Mouse (Mus musculus) adrenal gland, postnatal 10 days (tissue): ENCODE measurements at regions not wholly inside any gene's neighbourhood (a gene's known extent, or its start where the extent isn't known, plus 50 kb on each side); places are given as distances from the start of the nearest gene placed in this dataset.

ENCODE experiments used
- DNase-seq: peaks from one replicate; pipeline ENCODE4 v3.0.0; 2021; ENCODE audit warnings: mixed read lengths

DNA sequence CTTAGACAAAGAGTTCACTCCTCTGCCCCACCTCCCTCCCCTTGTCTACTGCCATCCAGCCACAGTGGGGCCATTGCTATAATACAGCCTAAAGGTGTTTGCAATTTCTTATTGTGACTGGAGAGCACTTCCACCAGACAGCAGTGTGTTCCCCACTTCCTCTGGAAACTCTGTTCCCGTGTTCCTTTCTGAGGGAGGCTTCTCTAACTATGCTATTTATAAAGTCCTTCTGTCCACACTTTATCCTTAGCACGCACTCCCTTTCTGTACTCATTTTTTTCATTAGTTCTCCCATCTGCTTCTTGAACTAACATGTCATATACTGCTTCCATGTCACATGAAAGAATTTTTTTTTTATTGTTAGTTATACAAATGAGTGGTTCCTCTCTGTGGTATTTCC lies 52.0 kb upstream of the 4930432M17Rik start:
- DNase-seq: no peak

DNA sequence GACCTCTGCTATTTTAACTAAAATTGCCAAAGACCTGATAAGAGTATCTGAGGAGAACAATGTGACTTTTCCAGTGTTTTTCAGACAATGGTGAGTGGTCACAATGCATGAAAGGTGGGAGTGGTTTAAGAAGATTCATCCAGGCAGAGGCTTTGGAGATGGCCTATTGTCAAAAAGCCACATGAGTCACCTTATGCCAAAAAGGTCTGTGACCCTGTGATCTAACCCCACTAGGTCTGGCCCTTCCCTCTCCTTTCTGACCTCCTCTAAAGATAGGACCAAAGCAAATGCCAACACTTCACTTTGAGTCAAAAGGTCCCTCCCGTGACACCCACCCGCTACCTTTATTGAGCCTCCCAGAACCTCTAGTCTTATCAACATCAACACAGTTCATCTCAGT lies 52.4 kb upstream of the 4930432M17Rik start:
- no peak for DNase-seq

DNA sequence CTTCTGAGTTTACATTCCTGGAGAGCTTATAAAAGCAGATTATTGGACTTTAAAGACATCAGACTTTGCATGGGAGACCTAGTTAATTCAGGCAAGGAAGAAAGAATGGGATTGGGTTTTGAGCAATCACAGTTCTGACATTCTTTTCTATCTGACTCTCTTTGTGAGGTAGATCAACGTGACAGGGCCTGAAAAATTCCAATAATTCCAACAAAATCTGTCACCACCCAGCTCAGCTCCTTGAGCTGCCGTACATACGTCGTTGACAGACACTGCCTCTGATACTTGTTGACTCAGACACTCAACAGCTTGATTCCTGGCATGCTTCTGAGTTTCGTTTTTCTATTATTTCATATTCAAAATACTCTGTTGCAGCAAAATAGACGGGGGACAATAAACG lies 53.2 kb upstream of the 4930432M17Rik start:
- DNase-seq: no peak

- no peak for DNase-seq
These were observed 54.5 kb upstream of the 4930432M17Rik start for GRCm38 (mm10) chr3:121616075-121616474.

DNA sequence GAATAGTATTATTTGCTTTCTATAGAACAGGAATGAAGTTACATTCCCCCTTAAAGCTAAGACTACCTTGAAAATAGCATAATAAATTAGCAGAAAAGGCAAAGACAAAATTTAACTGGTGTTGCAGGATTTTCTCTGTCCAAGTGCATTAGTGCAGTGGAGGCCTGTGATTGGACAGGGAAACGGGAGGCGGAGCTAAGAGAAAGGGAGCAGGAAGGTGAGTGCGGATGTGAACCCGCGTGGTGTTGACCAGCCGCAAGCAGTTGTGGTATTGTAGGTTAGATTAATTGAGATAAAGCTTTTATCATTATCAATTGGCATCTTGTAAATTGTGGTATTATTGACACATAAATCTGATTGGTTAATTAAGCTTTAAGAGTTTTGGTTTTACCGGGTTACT lies 55.8 kb upstream of the 4930432M17Rik start:
- DNase-seq: no peak

DNA sequence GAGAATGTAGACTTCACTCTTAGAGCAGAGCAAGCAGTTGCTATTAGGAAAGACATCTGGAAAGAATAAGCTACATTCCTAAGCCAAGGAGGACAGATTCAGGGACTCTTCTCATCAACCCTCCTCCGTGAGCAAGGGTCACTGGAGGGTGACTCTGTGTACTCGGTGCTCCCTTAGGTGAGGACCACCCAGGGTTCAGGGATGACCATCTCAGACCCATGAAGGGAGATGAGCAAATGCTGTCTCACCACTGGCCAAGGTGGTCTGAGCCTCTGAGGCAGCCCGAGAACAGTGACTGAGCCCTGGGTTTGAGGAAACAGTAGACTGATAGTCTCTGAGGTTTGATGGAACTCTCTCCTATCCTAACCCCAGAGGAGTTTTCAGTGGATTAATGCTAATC lies 57.3 kb upstream of the 4930432M17Rik start:
- DNase-seq: no peak

- DNase-seq: no peak
These were observed 60.7 kb upstream of the 4930432M17Rik start for GRCm38 (mm10) chr3:121609845-121610244.

DNA sequence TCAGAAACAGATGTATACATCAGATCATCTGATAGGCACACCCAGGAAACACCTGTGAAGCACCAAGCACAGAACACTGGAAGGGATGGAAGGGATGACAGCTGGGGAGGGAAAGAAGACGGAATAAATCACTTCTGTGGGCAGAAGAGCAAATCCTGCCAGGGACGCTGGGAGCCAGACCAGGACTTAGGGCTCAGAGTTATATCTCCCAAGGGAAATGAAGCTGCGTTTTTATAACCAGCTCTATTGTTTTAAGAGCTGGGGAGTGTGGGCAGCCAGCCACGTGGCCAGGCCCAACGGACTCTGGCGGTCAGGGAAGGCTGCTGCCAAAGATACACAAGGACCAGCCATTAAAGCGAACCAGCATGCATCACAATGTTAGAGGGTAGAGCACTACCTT lies 61.5 kb upstream of the 4930432M17Rik start:
- DNase-seq: peak; percentile 19

- DNase-seq: no peak
These were observed 65.8 kb upstream of the 4930432M17Rik start for GRCm38 (mm10) chr3:121604737-121605136.

DNA sequence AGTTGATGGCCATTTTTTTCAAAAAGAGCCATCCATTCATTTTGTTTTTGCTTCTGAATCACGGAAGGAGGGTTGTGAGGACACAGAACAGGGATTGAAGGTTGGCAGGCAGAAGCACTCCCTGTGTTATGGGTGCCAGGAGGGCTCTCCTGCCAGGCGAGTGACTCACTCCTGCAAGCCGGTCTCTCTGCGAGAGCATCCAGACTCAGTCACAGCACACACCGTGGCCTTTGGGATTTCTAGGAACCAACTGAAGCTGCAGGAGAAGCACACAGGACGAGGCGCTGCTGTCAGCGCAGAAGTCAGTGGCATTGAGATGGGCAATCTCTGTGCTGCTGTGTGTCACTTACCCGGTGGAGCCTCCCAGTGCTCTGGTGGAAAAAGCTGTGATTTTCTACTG lies 66.5 kb upstream of the 4930432M17Rik start:
- DNase-seq: peak; percentile 56

DNA sequence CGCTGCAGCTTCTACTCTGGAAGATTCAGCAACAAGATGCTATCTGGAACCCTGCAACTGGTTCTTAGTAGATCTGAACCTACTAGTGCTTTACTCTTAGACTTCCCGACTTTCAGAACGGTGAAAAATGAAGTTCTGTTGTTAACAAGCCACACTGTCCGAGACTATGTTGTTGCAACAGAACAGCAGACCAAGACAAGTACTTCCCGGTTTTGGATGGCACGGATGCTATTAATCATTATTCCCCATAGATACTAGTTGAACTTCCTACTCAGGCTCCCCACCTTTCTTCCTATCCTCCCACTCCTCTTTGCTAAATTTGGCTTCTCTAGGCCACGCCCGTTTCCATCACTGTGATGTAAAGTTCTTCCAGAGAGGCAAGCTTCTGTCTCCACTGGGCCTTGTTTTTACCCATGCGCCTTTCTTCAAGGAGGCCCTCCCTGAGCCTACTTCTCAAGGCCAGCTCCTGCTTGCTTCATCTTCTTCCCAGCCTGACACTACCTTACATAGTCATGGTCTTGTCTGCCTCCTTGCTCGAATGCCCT lies 67.7 kb upstream of the 4930432M17Rik start:
- no peak for DNase-seq

- DNase-seq: peak; percentile 39
These were observed 68.4 kb upstream of the 4930432M17Rik start for GRCm38 (mm10) chr3:121602082-121602561.

GRCm38 (mm10) chr3:121600841-121601240 lies 68.6 kb upstream of the Slc44a3 start:
- no peak for DNase-seq

DNA sequence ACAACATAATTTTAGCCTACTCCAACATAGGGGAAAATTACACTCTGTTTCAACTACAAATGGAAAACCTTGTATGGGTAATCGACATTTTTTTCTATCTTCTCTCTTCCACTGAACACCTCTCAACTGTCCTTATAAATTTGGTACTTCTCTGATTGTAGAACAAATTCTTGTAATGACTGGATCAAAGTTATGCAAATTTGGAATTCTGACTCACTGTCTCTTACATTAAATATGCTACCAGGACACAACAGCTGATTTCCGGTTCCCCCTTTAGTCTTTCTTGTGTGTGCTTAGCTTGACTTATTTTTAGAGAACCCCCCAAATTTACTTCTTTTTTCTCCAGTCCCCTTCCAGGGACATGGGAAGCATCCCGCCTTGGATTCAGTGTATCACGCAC lies 68.2 kb upstream of the Slc44a3 start:
- no peak for DNase-seq

DNA sequence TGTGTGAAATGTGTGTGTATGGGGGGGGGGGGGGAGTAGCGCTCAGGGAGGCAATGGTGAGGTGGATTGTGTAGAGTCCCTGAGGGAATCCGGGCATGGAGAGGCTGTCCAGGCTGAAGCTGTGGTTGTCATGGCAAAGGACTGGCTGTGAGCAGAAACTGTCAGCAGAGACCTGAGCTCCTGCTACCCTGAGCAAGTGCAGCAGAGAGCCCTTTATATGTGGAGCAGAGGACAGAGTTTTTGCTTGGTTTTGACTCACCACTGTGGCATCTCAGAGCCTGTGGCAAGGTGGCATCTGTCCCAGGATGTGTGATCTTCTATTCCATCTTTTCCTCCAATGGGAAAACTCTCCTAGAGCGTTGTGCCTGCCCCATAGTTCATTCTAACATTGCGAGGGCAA lies 65.8 kb upstream of the Slc44a3 start:
- no peak for DNase-seq

DNA sequence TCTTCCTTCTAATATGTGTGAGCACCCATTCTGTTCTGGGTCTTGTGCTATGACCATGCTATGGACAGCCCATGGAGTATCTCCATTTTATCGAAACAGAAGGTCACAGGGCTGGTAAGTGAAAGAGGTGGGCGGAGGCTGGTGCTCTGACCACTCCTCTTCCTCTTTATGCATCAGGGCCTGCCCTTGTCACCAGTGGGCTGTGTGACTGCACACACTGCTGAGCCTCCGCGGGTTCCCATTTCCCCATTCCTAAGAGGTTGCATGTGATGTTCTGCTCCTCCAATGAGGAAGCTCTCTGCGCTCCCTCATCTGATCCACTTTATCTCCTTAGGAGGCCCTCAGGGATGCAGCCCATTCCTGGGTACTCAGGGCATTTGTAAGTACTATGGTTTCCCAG lies 65.0 kb upstream of the Slc44a3 start:
- DNase-seq: no peak

- DNase-seq: no peak
These were observed 62.4 kb upstream of the Slc44a3 start for GRCm38 (mm10) chr3:121594580-121594979.

DNA sequence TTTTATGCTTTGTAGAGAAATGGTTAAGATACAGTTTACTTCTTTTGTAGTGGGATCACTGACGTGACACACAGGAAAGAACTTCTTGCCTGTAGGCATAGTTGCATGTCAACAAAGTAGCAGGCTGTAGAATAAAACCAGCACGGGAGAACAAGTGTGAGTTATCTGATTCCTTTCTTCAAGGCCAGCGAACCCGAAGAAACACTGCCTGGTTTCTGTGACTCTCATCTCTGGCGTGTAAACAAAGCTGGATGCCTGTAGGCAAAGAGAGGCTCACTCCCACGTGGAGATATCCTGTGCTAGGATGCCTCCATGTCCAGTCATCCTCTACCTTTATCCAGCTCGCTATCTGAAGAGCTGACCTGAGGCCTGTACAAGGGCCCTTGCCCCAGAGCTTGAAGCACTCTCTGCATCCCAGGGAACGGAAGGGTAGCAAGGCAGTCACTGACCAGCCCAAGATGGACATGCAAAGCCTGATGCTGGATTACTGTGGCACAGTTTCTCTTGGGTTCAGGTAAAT lies 61.5 kb upstream of the Slc44a3 start:
- no peak for DNase-seq

DNA sequence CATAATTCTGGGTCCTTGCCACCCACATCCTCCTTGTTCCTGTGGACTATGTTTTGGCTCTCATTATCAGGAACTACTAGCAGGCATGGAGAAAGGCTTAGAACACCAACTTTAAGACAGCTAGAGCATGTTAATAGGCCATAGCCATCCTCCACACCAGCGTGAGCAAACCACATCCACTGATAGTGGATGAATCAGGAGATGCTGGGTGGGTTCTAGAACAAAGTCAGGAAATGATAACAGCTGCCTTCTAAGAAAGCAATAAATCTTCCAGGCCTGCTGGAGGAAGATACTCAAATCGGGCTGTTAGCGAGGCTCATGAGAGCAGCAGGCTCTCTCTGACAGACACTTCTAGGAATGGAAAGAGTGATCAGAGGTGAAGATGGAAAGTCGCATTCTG lies 60.9 kb upstream of the Slc44a3 start:
- DNase-seq: no peak

- no peak for DNase-seq
These were observed 57.3 kb upstream of the Slc44a3 start for GRCm38 (mm10) chr3:121589494-121589885.

GRCm38 (mm10) chr3:121588737-121589493 lies 56.7 kb upstream of the Slc44a3 start:
- DNase-seq: peak; percentile 21

DNA sequence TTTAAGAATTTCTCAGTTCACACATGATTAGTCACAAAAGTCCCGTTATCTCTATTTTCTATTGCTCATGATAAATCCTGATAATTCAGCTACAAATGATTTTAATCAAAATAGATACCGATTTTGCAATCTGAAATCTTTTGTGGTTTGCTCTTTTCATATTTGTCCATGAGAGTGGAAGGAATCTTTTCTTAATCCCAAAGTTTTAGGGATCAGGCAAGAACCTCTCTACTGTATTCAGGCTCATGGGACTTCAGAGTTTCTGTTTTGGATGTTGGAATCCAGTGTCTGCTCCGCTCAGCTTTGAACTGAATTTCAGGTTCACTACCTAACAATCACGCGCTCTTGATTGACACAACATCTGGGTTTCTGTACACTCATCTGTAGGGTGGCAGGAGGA lies 53.1 kb upstream of the Slc44a3 start:
- no peak for DNase-seq

DNA sequence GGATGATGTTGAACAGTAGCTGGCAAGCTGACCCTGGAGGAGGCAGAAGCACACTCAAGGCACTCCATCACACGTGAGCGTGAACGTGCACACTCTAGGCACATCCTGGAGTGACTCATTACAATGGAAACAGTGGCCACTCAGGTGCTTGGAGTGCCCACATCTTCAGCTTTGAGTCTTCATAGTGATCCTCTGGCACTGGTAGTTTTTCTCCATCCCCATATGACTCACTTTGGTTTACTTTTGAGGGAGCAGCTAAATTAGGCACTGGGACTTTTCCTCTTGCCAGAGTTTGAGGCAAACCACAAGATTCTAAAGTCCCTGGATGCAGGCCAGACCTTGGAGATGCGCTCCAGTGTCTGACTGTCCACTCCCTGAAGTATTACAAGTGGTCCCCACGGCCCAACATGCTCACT lies 52.5 kb upstream of the Slc44a3 start:
- DNase-seq: peak; percentile 66

GRCm38 (mm10) chr3:121584317-121584716 lies 52.1 kb upstream of the Slc44a3 start:
- no peak for DNase-seq
